Mouse (Mus musculus): ENCODE measurements around the gene Tmem104. TPM values are rescaled to one million over a fixed set of nuclear protein-coding genes. Genes with fewer than 3 reads are reported as not detected.

Tmem104 gene
- polyA plus RNA-seq, 1 experiment from 2014 or later, result 9.3 TPM

- ATAC-seq (ENCODE audit: insufficient read depth, low FRiP score, low read depth), result no peak
- H3K9ac ChIP-seq, result no peak overlapping the region
- no peak overlapping the region for H3K4me3 ChIP-seq (replicated peaks)
- H3K27me3 ChIP-seq (replicated peaks), result no peaks in the 10 kb centered on the region
- H3K9me3 ChIP-seq, result no peaks in the 10 kb centered on the region
- WGBS, result 83% methylated on average over 4 of the region's 4 CpGs
- no peak overlapping the region for H3K4me2 ChIP-seq
- H3K27ac ChIP-seq, result no peak overlapping the region
- no peaks in the 10 kb centered on the region for H3K36me3 ChIP-seq
- H3K4me1 ChIP-seq, result peaks cover 43% of the 10 kb centered on the region
Observed at GRCm38 (mm10) chr11:115169430-115169829, 17.9 kb upstream of the Tmem104 start.

GRCm38 (mm10) chr11:115171125-115171524, 16.2 kb upstream of the Tmem104 start:
- Histone ChIP-seq H3K4me3 (replicated peaks) (no peak overlapping the region), H3K27ac (no peak overlapping the region), H3K4me2 (no peak overlapping the region), H3K36me3 (no peaks in the 10 kb centered on the region), H3K4me1 (peaks cover 47% of the 10 kb centered on the region), H3K9ac (no peak overlapping the region), H3K27me3 (replicated peaks) (no peaks in the 10 kb centered on the region), H3K9me3 (no peaks in the 10 kb centered on the region)
- 45% methylated on average over 8 of the region's 8 CpGs for WGBS
- no peak; the same call in 1 of the 2 replicates for ATAC-seq (ENCODE audit: insufficient read depth, low FRiP score, low read depth)

DNA sequence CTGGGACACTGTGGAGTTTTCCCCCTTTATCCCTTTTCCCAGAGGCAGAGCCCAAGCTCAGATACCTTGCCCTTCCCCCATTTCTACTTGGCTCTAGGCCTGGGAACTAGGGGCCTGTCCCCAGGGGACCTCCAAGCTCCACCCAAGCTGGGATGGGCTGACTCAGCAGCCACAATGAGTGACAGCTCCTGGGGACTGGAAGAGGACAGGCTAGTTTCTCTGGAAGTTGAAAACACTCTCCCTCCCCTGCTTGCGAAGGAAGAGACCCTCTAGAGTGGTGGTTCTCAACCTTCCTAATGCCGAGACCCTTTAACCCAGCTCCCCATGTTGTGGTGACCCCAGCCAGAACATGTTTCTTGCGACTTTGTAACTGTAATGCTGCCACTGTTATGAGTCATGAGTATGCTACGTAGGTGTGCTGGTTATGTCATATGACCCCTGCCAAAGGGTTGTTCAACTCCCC, 14.4 kb upstream of the Tmem104 start:
- Histone ChIP-seq H3K27me3 (replicated peaks) (no peaks in the 10 kb centered on the region), H3K4me1 (peaks cover 64% of the 10 kb centered on the region), H3K4me3 (replicated peaks) (no peak overlapping the region), H3K9ac (no peak overlapping the region), H3K36me3 (no peaks in the 10 kb centered on the region), H3K9me3 (no peaks in the 10 kb centered on the region), H3K27ac (peak overlapping the region; percentile 88), H3K4me2 (peak overlapping the region; percentile 41; the same call in 1 of the 2 replicates)
- 35% methylated on average over 4 of the region's 4 CpGs for WGBS
- peak; percentile 59 for ATAC-seq (ENCODE audit: insufficient read depth, low FRiP score, low read depth)

DNA sequence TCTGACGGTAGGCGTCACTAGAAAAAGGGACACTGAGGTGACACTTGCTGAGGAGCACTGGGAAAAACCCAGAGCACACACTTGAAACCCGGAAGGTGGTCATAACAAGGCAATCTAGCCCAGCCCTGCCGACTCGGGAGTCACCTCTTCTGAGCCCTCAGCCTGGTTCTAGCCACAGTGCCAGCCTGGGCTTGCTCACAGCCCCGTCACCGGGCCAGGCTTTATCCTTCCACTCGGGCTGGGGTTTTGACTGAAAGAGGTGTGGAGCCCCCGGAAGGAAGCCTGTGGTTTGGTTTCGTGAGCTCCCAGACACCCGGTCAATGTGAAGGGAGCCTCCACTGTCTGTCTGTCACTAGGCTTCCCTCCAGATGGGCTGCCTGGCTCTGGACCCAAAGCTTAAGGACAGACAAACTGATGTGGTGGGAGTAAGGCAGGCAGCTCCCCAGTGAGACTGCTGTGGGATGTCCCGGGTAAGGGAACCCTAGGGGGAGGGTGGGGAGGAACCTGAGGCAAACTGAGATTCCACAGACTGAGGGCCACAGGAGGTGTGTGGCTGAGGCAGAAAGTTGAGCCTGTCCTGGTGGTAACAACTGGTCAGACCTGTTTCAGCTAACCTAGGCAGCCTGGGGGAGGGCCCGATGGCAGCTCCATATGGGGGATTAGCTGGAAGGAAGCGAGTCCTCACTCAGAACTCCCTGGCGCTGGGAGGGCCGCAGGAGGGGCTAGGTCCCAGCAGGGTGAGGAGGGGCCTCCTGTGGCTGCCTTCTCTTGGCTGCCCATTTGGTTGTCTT, 13.5 kb upstream of the Tmem104 start:
- H3K4me2 ChIP-seq, result peak overlapping the region; percentile 41
- peak; percentile 71 for ATAC-seq (ENCODE audit: insufficient read depth, low FRiP score, low read depth)
- no peaks in the 10 kb centered on the region for H3K9me3 ChIP-seq
- no peak overlapping the region for H3K9ac ChIP-seq
- peak overlapping the region; percentile 88 for H3K27ac ChIP-seq
- WGBS, result 25% methylated on average over 16 of the region's 16 CpGs
- no peak overlapping the region for H3K4me3 ChIP-seq (replicated peaks)
- no peaks in the 10 kb centered on the region for H3K36me3 ChIP-seq
- H3K27me3 ChIP-seq (replicated peaks), result no peaks in the 10 kb centered on the region
- peaks cover 68% of the 10 kb centered on the region for H3K4me1 ChIP-seq

GRCm38 (mm10) chr11:115176399-115177190, 10.7 kb upstream of the Tmem104 start:
- peak overlapping the region; percentile 34 for H3K4me2 ChIP-seq
- ATAC-seq (ENCODE audit: insufficient read depth, low FRiP score, low read depth), result no peak
- no peaks in the 10 kb centered on the region for H3K9me3 ChIP-seq
- peak overlapping the region; percentile 63 for H3K27ac ChIP-seq
- no peak overlapping the region for H3K4me3 ChIP-seq (replicated peaks)
- no peaks in the 10 kb centered on the region for H3K36me3 ChIP-seq
- H3K27me3 ChIP-seq (replicated peaks), result no peaks in the 10 kb centered on the region
- peaks cover 71% of the 10 kb centered on the region for H3K4me1 ChIP-seq
- 62% methylated on average over 24 of the region's 24 CpGs for WGBS
- no peak overlapping the region for H3K9ac ChIP-seq

- H3K36me3 ChIP-seq, result no peaks in the 10 kb centered on the region
- H3K9ac ChIP-seq, result no peak overlapping the region
- no peaks in the 10 kb centered on the region for H3K9me3 ChIP-seq
- peak overlapping the region; percentile 34 for H3K4me2 ChIP-seq
- H3K27ac ChIP-seq, result peak overlapping the region; percentile 63
- H3K27me3 ChIP-seq (replicated peaks), result no peaks in the 10 kb centered on the region
- H3K4me3 ChIP-seq (replicated peaks), result no peak overlapping the region
- H3K4me1 ChIP-seq, result peaks cover 60% of the 10 kb centered on the region
- WGBS, result 20% methylated on average over 10 of the region's 10 CpGs
- peak; percentile 52; the same call in 1 of the 2 replicates for ATAC-seq (ENCODE audit: insufficient read depth, low FRiP score, low read depth)
Observed at GRCm38 (mm10) chr11:115177559-115178195, 9.6 kb upstream of the Tmem104 start.

- H3K36me3 ChIP-seq, result no peaks in the 10 kb centered on the region
- no peaks in the 10 kb centered on the region for H3K27me3 ChIP-seq (replicated peaks)
- no peak overlapping the region for H3K27ac ChIP-seq
- ATAC-seq (ENCODE audit: insufficient read depth, low FRiP score, low read depth), result no peak
- H3K9ac ChIP-seq, result no peak overlapping the region
- H3K4me2 ChIP-seq, result 0 out of 2 replicates have a peak overlapping the region, but pooled peaks have one; percentile 6
- H3K4me3 ChIP-seq (replicated peaks), result no peak overlapping the region
- H3K9me3 ChIP-seq, result no peaks in the 10 kb centered on the region
- 63% methylated on average over 2 of the region's 2 CpGs for WGBS
- H3K4me1 ChIP-seq, result peaks cover 49% of the 10 kb centered on the region
Observed at GRCm38 (mm10) chr11:115178766-115179165, 8.5 kb upstream of the Tmem104 start.

DNA sequence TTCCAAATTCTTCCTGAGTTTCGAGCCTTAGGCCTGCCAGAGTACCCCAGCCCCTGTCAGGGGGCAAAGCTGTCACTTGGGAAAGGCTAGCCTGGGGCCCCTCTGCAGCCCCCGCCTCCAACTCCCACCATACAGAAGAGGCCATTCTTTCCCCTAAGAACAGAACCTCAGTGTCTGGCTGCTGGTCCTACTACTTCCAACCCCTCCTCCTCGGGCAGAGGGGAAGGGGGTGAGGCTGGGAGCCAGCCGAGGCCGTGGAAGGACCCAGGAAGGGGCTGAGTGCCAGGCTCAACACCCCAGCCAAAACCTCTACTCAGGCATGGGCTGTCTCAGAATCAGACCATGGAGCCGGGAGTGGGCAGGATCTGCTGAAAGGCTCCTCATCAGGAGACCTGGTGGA, 8.1 kb upstream of the Tmem104 start:
- Histone ChIP-seq H3K27me3 (replicated peaks) (no peaks in the 10 kb centered on the region), H3K9ac (no peak overlapping the region), H3K4me2 (0 out of 2 replicates have a peak overlapping the region, but pooled peaks have one; percentile 6), H3K4me3 (replicated peaks) (no peak overlapping the region), H3K4me1 (peaks cover 45% of the 10 kb centered on the region), H3K9me3 (no peaks in the 10 kb centered on the region), H3K36me3 (no peaks in the 10 kb centered on the region), H3K27ac (no peak overlapping the region)
- WGBS, result 63% methylated on average over 6 of the region's 6 CpGs
- ATAC-seq (ENCODE audit: insufficient read depth, low FRiP score, low read depth), result no peak

DNA sequence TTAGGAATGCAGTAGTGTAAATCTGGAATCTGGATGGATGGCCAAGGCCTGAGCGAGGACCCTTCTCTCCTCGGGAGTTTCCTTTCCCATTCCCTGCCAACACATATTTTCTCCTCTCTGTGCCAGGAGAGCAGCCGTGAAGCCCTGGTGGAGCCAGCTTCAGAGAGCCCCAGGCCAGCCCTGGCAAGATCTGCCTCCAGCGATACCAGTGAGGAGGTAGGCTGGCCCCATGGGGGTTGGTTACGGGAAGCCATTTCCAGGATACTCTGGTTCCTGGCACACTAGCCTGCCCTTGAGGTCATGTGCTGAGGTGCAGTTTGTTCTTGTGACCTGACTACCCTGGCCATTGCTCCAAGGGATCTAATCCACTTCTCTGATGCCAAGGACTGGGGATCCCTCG, 7.4 kb upstream of the Tmem104 start:
- no peak for ATAC-seq (ENCODE audit: insufficient read depth, low FRiP score, low read depth)
- no peaks in the 10 kb centered on the region for H3K36me3 ChIP-seq
- H3K9ac ChIP-seq, result no peak overlapping the region
- no peaks in the 10 kb centered on the region for H3K27me3 ChIP-seq (replicated peaks)
- peaks cover 39% of the 10 kb centered on the region for H3K4me1 ChIP-seq
- H3K9me3 ChIP-seq, result no peaks in the 10 kb centered on the region
- H3K4me3 ChIP-seq (replicated peaks), result no peak overlapping the region
- no peak overlapping the region for H3K4me2 ChIP-seq
- 56% methylated on average over 6 of the region's 6 CpGs for WGBS
- peak overlapping the region; percentile 18; the same call in 1 of the 2 replicates for H3K27ac ChIP-seq

DNA sequence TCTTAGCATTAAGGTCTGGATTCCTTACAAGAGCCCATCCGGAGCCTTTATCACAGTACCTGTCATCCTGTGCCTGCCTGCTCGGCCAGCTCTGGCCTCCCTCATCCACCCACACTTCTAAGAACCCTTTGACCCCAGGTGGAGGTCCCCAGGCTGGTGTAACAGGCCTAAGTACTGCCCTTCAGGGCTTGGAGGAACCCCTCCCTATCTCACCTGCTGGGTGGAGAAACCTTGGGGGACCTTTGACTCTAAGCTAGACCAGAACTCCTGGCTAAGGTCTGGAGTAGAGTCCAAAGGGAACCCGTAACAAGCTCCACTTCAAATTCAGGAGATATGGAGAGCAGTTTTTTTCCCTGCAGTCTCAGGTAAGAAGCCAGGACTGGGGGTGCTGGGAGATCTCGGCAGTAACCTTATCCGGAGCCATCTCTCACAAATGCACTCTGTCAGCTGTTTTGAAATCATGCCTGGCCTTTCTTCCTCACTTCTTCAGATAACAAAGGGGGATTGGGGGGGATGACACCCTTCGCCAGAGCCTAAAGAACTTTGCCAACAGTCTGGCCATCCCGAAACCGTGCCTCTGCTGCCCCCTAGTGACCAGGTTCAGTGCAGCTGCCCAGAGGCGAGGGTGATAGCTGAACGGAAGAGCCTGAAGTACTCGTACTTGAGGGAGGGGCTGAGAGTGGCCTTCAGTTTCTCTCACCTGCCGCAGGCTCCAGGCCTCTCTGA, 5.2 kb upstream of the Tmem104 start:
- Histone ChIP-seq H3K9me3 (no peaks in the 10 kb centered on the region), H3K4me3 (replicated peaks) (no peak overlapping the region), H3K27ac (no peak overlapping the region), H3K4me2 (no peak overlapping the region), H3K9ac (no peak overlapping the region), H3K27me3 (replicated peaks) (no peaks in the 10 kb centered on the region), H3K4me1 (peaks cover 22% of the 10 kb centered on the region), H3K36me3 (no peaks in the 10 kb centered on the region)
- 16% methylated on average over 12 of the region's 12 CpGs for WGBS
- no peak for ATAC-seq (ENCODE audit: insufficient read depth, low FRiP score, low read depth)

DNA sequence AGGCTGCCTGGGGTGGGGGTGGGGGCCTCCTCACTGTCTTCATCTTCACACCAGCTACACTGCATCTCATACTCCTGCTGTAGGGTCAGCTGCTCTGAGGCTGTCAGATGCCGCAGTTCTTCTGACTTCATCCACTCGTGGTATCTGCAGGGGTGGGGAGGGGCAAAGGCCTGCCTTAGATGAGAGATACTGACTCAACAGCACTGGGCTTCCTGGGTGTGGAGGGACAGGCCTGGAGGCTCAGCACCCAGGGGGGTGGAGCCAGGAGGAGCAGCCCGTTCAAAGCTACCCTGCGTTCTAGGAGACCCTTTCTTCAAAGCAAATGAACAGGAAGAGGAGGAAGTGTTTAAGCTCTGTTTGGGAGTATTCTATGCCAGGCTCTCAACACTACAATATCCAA, 2.3 kb upstream of the Tmem104 start:
- H3K4me2 ChIP-seq, result no peak overlapping the region
- no peaks in the 10 kb centered on the region for H3K9me3 ChIP-seq
- peaks cover 16% of the 10 kb centered on the region for H3K4me1 ChIP-seq
- 26% methylated on average over 4 of the region's 4 CpGs for WGBS
- no peak overlapping the region for H3K27ac ChIP-seq
- ATAC-seq (ENCODE audit: insufficient read depth, low FRiP score, low read depth), result no peak
- H3K27me3 ChIP-seq (replicated peaks), result no peaks in the 10 kb centered on the region
- H3K36me3 ChIP-seq, result no peaks in the 10 kb centered on the region
- H3K4me3 ChIP-seq (replicated peaks), result no peak overlapping the region
- H3K9ac ChIP-seq, result no peak overlapping the region

Data from stomach, embryonic 15.5 days (tissue).